Mouse (Mus musculus) urinary bladder, postnatal 36 days (tissue): ENCODE data around the gene Them7.

ENCODE experiments used
- DNase-seq, 2 experiments: peaks; one replicate each; pipeline ENCODE4 v3.0.0; 2022; ENCODE audit warnings: low spot score in 2 of 2, mixed read lengths in 1 of 2

Gene Them7

GRCm38 (mm10) chr2:105224134-105224986 is at the start of gene Them7:
Gene Them7, plus strand, starts transcription at chr2:105224320.
- peak in 1 of 2 experiments; percentile 30 for DNase-seq

GRCm38 (mm10) chr2:105178871-105179270 is 45.2 kb upstream of the Them7 start:
- DNase-seq: no peak

- DNase-seq: no peak
Observed at GRCm38 (mm10) chr2:105182501-105182900, 41.6 kb upstream of the Them7 start.

DNA sequence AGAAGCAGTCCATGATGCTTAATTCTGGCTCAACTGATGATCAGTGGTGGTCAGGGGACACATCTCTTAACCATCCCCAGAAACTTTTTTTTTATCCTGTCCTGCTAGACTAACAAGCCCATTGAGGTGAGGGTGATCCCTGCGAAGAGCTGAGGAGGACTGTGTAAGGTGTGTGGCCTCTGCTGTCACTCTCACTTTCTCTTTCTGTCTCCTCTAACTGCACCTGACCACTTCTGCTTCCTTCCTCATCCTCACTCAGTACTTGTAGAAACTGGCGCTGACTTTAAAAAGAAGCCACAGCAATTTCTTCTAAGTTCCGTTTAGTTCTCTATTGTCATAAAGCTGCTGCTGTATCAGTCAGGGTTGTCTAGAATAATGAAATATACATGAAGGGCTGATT is 39.0 kb upstream of the Them7 start:
- no peak for DNase-seq

- no peak for DNase-seq
Observed at GRCm38 (mm10) chr2:105185768-105186529, 38.2 kb upstream of the Them7 start.

DNA sequence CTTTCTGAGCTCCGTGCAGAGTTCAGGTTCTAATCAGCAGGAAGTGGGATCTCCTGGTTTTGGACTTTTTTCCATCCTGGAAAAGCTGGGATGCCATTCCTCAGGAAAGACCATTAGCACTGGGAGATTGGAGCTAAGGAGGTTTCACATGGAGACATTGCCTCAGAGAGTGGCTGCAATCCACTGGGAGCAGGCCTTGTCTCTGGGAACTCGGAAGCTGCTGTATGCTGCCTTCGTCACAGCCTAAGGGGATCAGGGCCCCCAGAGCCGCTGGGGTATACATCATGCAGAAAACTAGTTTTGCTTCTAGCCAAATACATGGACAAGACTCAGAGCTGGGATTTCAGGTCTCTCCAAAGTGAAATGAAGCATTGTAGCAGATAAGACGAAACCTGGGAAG is 37.5 kb upstream of the Them7 start:
- DNase-seq: no peak

GRCm38 (mm10) chr2:105188182-105188581 is 35.9 kb upstream of the Them7 start:
- DNase-seq: no peak

GRCm38 (mm10) chr2:105189352-105189751 is 34.8 kb upstream of the Them7 start:
- no peak for DNase-seq

DNA sequence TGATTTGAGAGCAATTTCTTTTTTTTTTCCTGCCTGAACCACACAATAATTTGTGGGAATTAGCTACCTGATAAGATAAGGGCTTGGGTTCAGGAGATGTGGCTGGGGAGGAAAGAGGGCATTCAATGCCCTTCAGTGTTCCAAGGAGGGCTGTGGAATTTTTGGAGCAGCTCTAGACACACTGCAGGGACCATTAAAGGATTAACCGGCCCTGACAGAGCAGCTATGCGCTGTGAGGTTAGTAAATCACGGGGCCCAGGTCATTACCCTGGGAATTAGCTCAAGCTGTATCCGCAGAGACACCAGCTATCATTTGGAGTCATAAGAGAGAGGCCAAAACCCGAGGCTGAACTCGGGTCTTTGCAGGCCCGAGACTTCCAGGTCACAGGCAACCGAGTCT is 24.0 kb upstream of the Them7 start:
- no peak for DNase-seq

DNA sequence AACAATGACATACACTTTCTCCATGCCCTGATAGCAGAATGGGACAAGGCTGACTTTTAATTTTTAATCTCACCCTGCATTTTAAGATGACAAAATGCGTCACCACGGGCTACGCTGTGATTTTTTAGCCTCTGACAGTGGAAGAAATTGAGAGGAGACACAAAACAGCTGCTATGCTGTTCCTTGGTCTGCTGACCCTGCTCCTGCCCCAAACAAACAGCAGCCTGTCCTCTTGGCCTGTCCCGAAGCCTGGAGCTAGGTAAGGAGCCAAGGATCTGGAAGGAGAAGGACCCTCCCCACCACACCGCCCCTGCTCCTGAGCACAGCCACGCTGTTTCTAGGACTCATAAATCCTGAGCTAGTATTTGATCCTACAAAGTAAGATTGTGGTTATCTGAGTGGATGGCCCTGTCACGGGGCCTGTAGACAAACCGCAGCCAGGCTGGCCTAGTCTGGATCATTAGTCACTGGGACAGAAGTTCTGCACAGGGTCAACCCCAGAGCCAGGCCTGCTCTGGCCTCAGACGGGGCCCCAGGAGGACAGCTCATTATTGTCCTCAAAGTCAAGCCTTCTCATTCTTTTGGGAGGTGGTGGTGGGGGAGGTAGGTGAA is 17.5 kb upstream of the Them7 start:
- DNase-seq: no peak

GRCm38 (mm10) chr2:105212839-105213238 is 11.3 kb upstream of the Them7 start:
- no peak for DNase-seq

- no peak for DNase-seq
Observed at GRCm38 (mm10) chr2:105215914-105216313, 8.2 kb upstream of the Them7 start.

DNA sequence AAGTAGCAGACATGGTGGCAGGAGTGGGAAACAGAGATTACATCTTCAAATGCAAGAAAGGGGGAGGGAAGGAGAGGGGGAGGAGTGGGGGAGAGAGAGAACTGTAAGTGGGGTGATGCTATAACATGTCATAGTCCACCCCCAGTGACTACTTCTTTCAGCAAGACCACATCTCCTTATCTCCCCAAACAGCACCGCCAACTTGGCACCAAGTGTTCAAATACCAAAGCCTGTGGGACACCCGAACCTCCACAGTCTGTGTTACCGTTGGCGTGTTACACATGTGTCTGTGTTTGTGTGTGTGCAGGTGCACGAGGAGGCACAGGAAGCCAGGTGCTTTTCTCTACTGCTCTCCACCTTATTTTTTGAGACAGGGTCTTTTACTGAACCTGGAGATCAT is 4.9 kb upstream of the Them7 start:
- no peak for DNase-seq

DNA sequence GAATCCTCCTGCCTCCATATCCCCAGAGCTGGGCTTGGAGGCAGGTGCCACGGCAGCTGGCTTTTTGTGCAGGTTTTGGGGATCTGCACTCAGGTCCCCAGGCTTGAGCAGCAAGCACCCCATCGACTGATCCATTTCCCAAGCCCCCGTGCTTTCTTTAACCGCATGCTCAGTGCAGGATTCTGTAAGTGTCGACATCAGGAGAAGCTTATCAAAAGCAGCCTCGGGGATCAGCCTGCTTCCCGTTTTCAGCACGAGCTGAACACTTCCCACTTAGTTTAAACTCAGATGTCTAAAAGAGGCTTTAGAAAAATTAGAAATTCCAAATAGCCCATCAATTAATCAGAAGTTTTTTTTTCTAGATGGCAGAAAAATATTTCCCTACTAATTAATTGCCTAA is 4.5 kb upstream of the Them7 start:
- DNase-seq: no peak

DNA sequence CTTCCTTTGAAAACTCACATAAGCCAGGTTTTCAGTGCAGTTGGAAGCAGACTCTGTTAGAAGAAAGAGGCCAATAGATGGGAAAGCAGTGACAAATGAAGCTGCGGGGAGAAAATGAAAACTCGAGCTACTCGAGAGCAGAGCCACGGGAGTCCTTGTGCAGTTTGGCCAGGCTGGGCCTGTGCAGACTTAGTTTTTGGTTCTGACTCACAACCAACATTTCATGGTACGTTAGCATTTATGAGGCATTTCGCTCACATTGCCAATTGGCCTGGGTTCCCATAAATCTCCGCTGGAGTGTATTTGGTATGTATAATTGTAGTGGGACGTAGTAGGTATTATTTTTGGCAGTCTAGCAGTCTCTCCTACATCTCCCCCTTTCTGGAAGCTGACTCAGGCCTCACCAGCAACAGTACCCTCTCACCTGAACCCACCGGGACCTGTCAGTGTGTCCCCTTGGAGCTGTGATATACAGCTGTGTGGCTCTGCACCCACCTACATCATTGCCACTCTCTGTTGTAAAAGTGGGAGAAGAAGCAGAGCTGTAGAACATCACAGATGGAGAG is 3.3 kb upstream of the Them7 start:
- DNase-seq: no peak

DNA sequence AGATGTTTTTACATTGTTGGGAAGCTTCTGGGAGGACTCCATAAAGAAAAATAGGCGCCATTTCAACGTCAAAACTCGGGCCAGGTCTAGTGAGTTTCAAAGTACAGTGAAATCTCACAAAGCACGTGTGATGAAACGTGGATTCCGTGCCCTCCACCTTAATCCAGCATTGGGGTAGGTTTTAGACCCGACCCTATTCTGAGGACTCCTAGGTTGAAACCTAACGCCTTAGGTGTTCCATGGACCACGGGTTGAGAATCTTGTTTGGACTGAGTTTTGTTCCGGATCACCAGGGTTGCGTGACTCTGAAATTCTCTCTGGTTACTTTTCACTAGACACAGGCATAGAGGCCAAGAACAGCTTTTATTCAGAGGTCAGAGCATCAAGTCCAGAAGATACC is 514 bp upstream of the Them7 start:
- DNase-seq: no peak

DNA sequence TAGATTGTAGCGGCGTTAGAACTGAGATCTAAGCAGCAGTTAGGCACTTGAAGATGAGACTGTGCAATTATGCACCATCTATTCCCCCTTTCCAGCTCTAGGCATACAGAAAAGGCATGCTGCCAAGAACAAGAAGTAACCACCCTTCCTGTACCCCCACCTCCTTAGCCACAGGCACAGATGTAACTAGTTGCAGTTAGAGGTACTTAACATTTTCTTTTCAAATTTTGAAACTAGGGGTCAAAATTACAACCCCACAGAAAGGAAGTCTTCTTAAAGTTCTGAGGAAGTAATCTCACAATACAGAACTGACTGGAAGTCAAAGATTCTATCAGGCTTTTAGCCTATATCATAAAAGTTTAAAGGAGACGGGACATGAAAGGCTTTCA is 861 bp downstream of the Them7 start:
- DNase-seq: no peak

DNA sequence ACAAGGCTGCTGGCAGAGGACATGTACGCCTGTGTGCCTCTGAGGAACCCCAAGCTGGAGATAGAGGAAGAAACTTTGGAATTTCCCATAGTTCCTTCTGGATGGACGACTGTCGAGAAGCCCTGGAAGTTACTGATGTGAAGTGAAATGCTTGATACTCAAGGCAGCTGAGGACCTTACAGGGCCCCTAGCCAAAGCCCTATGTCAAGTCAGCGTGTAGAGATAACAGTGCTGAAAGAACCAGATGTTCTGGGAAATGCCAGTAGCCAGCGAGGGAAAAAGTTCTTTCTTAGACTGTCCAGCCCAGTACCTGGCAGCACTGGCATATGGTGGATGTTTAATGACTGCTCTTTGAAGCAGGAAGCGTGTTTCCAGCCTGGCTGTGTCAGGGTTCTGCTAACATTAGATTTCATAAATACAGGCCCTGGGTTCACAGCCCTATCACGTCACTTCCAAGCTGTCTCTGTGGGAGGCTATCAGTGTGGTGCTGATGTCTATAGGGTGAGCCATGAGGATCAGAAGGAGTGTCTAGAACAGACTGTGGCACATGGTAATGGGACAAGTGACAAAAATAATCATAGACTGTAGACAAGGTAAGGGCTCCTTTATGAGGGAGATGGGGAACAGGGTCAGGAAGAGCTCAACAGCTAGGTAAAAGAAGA is 2.3 kb downstream of the Them7 start:
- DNase-seq: no peak

DNA sequence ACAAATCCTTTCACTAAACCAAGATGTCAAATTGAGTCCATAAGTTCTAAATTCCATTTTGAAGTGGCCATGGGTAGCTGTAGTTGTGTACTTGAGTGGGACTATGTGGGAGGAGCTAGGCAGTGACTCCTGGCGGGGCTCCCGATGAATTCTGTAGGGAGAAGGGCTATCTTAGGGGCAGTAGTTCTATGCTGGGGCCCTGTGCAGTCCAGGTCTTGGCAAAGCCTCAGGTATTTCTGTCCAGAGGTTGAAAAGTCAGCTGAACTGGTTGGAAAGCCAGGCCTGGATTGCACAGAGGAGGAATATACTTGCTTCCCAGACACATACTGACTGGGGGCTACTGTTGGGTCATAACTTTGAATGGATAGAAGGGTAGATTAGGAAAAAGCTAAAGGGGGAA is 4.3 kb downstream of the Them7 start:
- no peak for DNase-seq

GRCm38 (mm10) chr2:105230333-105230732 is 6.2 kb downstream of the Them7 start:
- peak in 1 of 2 experiments; percentile 51 for DNase-seq

GRCm38 (mm10) chr2:105232386-105232785 is 8.3 kb downstream of the Them7 start:
- no peak for DNase-seq

- no peak for DNase-seq
Observed at GRCm38 (mm10) chr2:105234278-105234677, 10.2 kb downstream of the Them7 start.
